Mouse (Mus musculus) heart, embryonic 11.5 days (tissue): ENCODE measurements around the gene Cel. TPM values are rescaled to one million over a fixed set of nuclear protein-coding genes. Genes with fewer than 3 reads are reported as not detected.

Experiments used
- ATAC-seq: fragments of 200-750 bp; cut with Nextera tagmentation; replicated peaks from 2 replicates; pipeline ENCODE4 v1.8.0; 2017; ENCODE audit warnings: moderate library complexity; ENCODE audit not compliant: insufficient number of reproducible peaks, low FRiP score, low TSS enrichment
- H3K27ac ChIP-seq: fragments of 300-500 bp; sonication (generic); 2 replicates; pipeline ENCODE4 v1.5.1; 2014; ENCODE audit warnings: mild to moderate bottlenecking, low read depth, low read length
- H3K27me3 ChIP-seq: fragments of 300-500 bp; sonication (generic); 2 replicates; pipeline ENCODE4 v1.6.1; 2014; ENCODE audit warnings: mild to moderate bottlenecking, low read length, mixed read lengths; ENCODE audit not compliant: control insufficient read depth, insufficient read depth
- H3K36me3 ChIP-seq: fragments of 300-500 bp; sonication (generic); 2 replicates; pipeline ENCODE4 v1.6.1; 2014; ENCODE audit warnings: mild to moderate bottlenecking, low read length, moderate library complexity, mixed read lengths; ENCODE audit not compliant: control insufficient read depth, insufficient read depth
- H3K4me1 ChIP-seq: fragments of 300-500 bp; sonication (generic); 2 replicates; pipeline ENCODE4 v1.6.1; 2014; ENCODE audit warnings: low read length; ENCODE audit not compliant: control insufficient read depth, insufficient read depth
- H3K4me2 ChIP-seq: fragments of 300-500 bp; sonication (generic); 2 replicates; pipeline ENCODE4 v1.6.1; 2014; ENCODE audit warnings: mild to moderate bottlenecking, moderate library complexity
- H3K4me3 ChIP-seq: fragments of 300-500 bp; sonication (generic); 2 replicates; pipeline ENCODE4 v1.5.1; 2014; ENCODE audit warnings: low read depth, low read length
- H3K9ac ChIP-seq: fragments of 300-500 bp; sonication (generic); 2 replicates; pipeline ENCODE4 v1.6.1; 2014; ENCODE audit warnings: mild to moderate bottlenecking, low read depth, low read length, moderate library complexity
- H3K9me3 ChIP-seq: fragments of 300-500 bp; sonication (generic); replicated peaks from 2 replicates; pipeline ENCODE4 v1.6.1; 2016; ENCODE audit warnings: low read length; ENCODE audit not compliant: control insufficient read depth
- WGBS: fragments of 180-500 bp; shearing (Covaris S2); extraction: QIAGEN DNeasy Blood & Tissue Kit; methylation state at CpG from one replicate; pipeline ENCODE4 v1.1.7; 2014; ENCODE audit not compliant: insufficient replicate concordance; 5-methylcytosine and 5-hydroxymethylcytosine counted together
- polyA plus RNA-seq: library from polyadenylated mRNA; unstranded; fragments of >200 nt; fragmentation: Nextera tagmentation; extraction: Ambion mirVana; gene quantifications from 2 replicates; pipeline ENCODE4 v1.2.1, GENCODE M21; 2014

The Cel gene
- polyA plus RNA-seq = not detected in 2 replicates

- Histone ChIP-seq H3K4me3 (no peak within 1 kb of the TSS), H3K9me3 (no peaks in the 10 kb centered on the region), H3K27me3 (no peaks in the 10 kb centered on the region), H3K9ac (no peak within 1 kb of the TSS), H3K4me1 (no peaks in the 10 kb centered on the region), H3K36me3 (peaks cover 8% of the 10 kb centered on the region), H3K4me2 (no peak within 1 kb of the TSS), H3K27ac (no peak within 1 kb of the TSS)
- 60% methylated on average over 6 of the region's 6 CpGs for WGBS
- no peak for ATAC-seq
These were observed at the start of gene Cel for GRCm38 (mm10) chr2:28563303-28563702. Cel (minus strand) TSS chr2:28563403.

- no peak overlapping the region for H3K4me2 ChIP-seq
- ATAC-seq = no peak
- peaks cover 6% of the 10 kb centered on the region for H3K4me1 ChIP-seq
- no peaks in the 10 kb centered on the region for H3K36me3 ChIP-seq
- no peak overlapping the region for H3K4me3 ChIP-seq
- no peaks in the 10 kb centered on the region for H3K9me3 ChIP-seq
- 62% methylated on average over 10 of the region's 10 CpGs for WGBS
- no peak overlapping the region for H3K27ac ChIP-seq
- no peak overlapping the region for H3K9ac ChIP-seq
- no peaks in the 10 kb centered on the region for H3K27me3 ChIP-seq
These were observed 49.3 kb upstream of the Cel start for GRCm38 (mm10) chr2:28612436-28613063.

GRCm38 (mm10) chr2:28611407-28611787 lies 48.2 kb upstream of the Cel start:
- Histone ChIP-seq H3K27me3 (no peaks in the 10 kb centered on the region), H3K27ac (no peak overlapping the region), H3K4me2 (no peak overlapping the region), H3K4me3 (no peak overlapping the region), H3K36me3 (no peaks in the 10 kb centered on the region), H3K9ac (no peak overlapping the region), H3K4me1 (no peaks in the 10 kb centered on the region; the same call in 1 of the 2 replicates), H3K9me3 (no peaks in the 10 kb centered on the region)
- 86% methylated on average over 17 of the region's 17 CpGs for WGBS
- ATAC-seq = no peak

- H3K27ac ChIP-seq = no peak overlapping the region
- WGBS = 87% methylated on average over 12 of the region's 12 CpGs
- H3K4me2 ChIP-seq = no peak overlapping the region
- no peak for ATAC-seq
- H3K4me3 ChIP-seq = no peak overlapping the region
- no peaks in the 10 kb centered on the region for H3K4me1 ChIP-seq
- no peaks in the 10 kb centered on the region for H3K36me3 ChIP-seq
- H3K27me3 ChIP-seq = no peaks in the 10 kb centered on the region
- H3K9me3 ChIP-seq = no peaks in the 10 kb centered on the region
- no peak overlapping the region for H3K9ac ChIP-seq
These were observed 47.7 kb upstream of the Cel start for GRCm38 (mm10) chr2:28610716-28611406.

- 80% methylated on average over 10 of the region's 10 CpGs for WGBS
- Histone ChIP-seq H3K4me3 (no peak overlapping the region), H3K9me3 (no peaks in the 10 kb centered on the region), H3K9ac (no peak overlapping the region; the same call in 1 of the 2 replicates), H3K27ac (no peak overlapping the region), H3K27me3 (no peaks in the 10 kb centered on the region), H3K36me3 (no peaks in the 10 kb centered on the region), H3K4me2 (no peak overlapping the region), H3K4me1 (no peaks in the 10 kb centered on the region)
- no peak for ATAC-seq
These were observed 46.6 kb upstream of the Cel start for GRCm38 (mm10) chr2:28609851-28610250.

- H3K27ac ChIP-seq = no peak overlapping the region
- H3K4me3 ChIP-seq = no peak overlapping the region
- H3K27me3 ChIP-seq = no peaks in the 10 kb centered on the region
- H3K4me1 ChIP-seq = peaks cover under 1% of the 10 kb centered on the region
- H3K9me3 ChIP-seq = no peaks in the 10 kb centered on the region
- no peak for ATAC-seq
- no peak overlapping the region for H3K9ac ChIP-seq
- H3K4me2 ChIP-seq = no peak overlapping the region
- H3K36me3 ChIP-seq = no peaks in the 10 kb centered on the region
- WGBS = 41% methylated on average over 10 of the region's 10 CpGs
These were observed 44.4 kb upstream of the Cel start for GRCm38 (mm10) chr2:28607341-28608165.

- Histone ChIP-seq H3K27ac (no peak overlapping the region), H3K36me3 (no peaks in the 10 kb centered on the region), H3K4me2 (no peak overlapping the region), H3K4me3 (no peak overlapping the region), H3K4me1 (peaks cover 8% of the 10 kb centered on the region), H3K9me3 (no peaks in the 10 kb centered on the region), H3K27me3 (no peaks in the 10 kb centered on the region), H3K9ac (no peak overlapping the region)
- WGBS = 60% methylated on average over 8 of the region's 8 CpGs
- ATAC-seq = no peak
These were observed 43.6 kb upstream of the Cel start for GRCm38 (mm10) chr2:28606601-28607340.

GRCm38 (mm10) chr2:28605789-28606541 lies 42.8 kb upstream of the Cel start:
- no peak overlapping the region for H3K4me3 ChIP-seq
- ATAC-seq = no peak
- no peaks in the 10 kb centered on the region for H3K9me3 ChIP-seq
- no peaks in the 10 kb centered on the region for H3K27me3 ChIP-seq
- 78% methylated on average over 14 of the region's 14 CpGs for WGBS
- no peak overlapping the region for H3K27ac ChIP-seq
- no peak overlapping the region for H3K9ac ChIP-seq
- H3K4me2 ChIP-seq = no peak overlapping the region
- H3K4me1 ChIP-seq = peaks cover 11% of the 10 kb centered on the region
- H3K36me3 ChIP-seq = no peaks in the 10 kb centered on the region
